Mouse (Mus musculus) small intestine, adult 2 months (tissue): ENCODE results near the gene Lgals4. TPM values are rescaled to one million over a fixed set of nuclear protein-coding genes. Genes with fewer than 3 reads are reported as not detected.

Experiments
- H3K27ac ChIP-seq: fragments of 200-500 bp; 2 replicates; pipeline ENCODE4 v1.5.1; 2012; ENCODE audit warnings: low read depth, low read length, control low read depth, inconsistent platforms; ENCODE audit not compliant: insufficient read depth
- H3K27me3 ChIP-seq: fragments of 200-500 bp; 2 replicates; pipeline ENCODE4 v1.6.1; 2012; ENCODE audit warnings: mild to moderate bottlenecking, moderate library complexity, low read length, inconsistent platforms; ENCODE audit not compliant: control insufficient read depth, insufficient read depth
- H3K36me3 ChIP-seq: fragments of 200-500 bp; 2 replicates; pipeline ENCODE4 v1.6.1; 2012; ENCODE audit warnings: mild to moderate bottlenecking, low read length, control low read depth, inconsistent platforms; ENCODE audit not compliant: control insufficient read depth, insufficient read depth
- H3K4me1 ChIP-seq: fragments of 200-500 bp; 2 replicates; pipeline ENCODE4 v1.6.1; 2012; ENCODE audit warnings: low read length, inconsistent platforms, mixed read lengths; ENCODE audit not compliant: control insufficient read depth, insufficient read depth, insufficient read length
- H3K4me3 ChIP-seq: fragments of 200-500 bp; 2 replicates; pipeline ENCODE4 v1.5.1; 2012; ENCODE audit warnings: low read depth, mild to moderate bottlenecking, control low read depth, inconsistent platforms, low read length, moderate library complexity
- CTCF ChIP-seq: fragments of 200-500 bp; IDR thresholded peaks from 2 replicates; pipeline ENCODE4 v1.5.1; 2012; ENCODE audit warnings: low read depth, mild to moderate bottlenecking, control low read depth, inconsistent platforms, low read length, moderate library complexity, mixed read lengths; ENCODE audit not compliant: insufficient replicate concordance, insufficient read length; ENCODE audit errors: extremely low read depth
- POLR2A ChIP-seq: fragments of 200-500 bp; IDR thresholded peaks from 2 replicates; pipeline ENCODE4 v1.6.1; 2012; ENCODE audit warnings: low read depth, mild to moderate bottlenecking, control low read depth, inconsistent platforms, low read length, moderate library complexity
- WGBS: fragments of 180-500 bp; shearing (Covaris S2); methylation state at CpG from one replicate; pipeline ENCODE4 v1.1.7; 2018; 5-methylcytosine and 5-hydroxymethylcytosine counted together
- polyA plus RNA-seq: library from polyadenylated mRNA; depleted of rRNA; stranded (reverse); fragments of >200 nt; gene quantifications from 2 replicates; pipeline ENCODE4 v1.2.3, GENCODE M21; 2012

The Lgals4 gene
- polyA plus RNA-seq, 1 experiment: 2,780 TPM

- WGBS: 10% methylated on average over 10 of the region's 10 CpGs
- no peaks in the 10 kb centered on the region; the same call in 1 of the 2 replicates for H3K36me3 ChIP-seq
- TF ChIP-seq POLR2A: no peak
- TF ChIP-seq CTCF: peak; percentile 20; the same call in 1 of the 2 replicates
- H3K4me3 ChIP-seq: no peak overlapping the region
- H3K27me3 ChIP-seq: no peaks in the 10 kb centered on the region
- peak overlapping the region; percentile 96 for H3K27ac ChIP-seq
- peaks cover 24% of the 10 kb centered on the region; the same call in 1 of the 2 replicates for H3K4me1 ChIP-seq
Measured at GRCm38 (mm10) chr7:28801901-28802670, 31.6 kb upstream of the Lgals4 start.

GRCm38 (mm10) chr7:28802846-28803588 lies 30.6 kb upstream of the Lgals4 start:
- Histone ChIP-seq H3K36me3 (no peaks in the 10 kb centered on the region), H3K27me3 (no peaks in the 10 kb centered on the region), H3K4me1 (peaks cover 28% of the 10 kb centered on the region; the same call in 1 of the 2 replicates), H3K4me3 (peak overlapping the region; percentile 0; the same call in 1 of the 2 replicates), H3K27ac (peak overlapping the region; percentile 96)
- TF ChIP-seq POLR2A (no peak), CTCF (no peak)
- WGBS: 7% methylated on average over 10 of the region's 10 CpGs

- no peaks in the 10 kb centered on the region for H3K27me3 ChIP-seq
- 22% methylated on average over 4 of the region's 4 CpGs for WGBS
- H3K4me3 ChIP-seq: no peak overlapping the region
- peaks cover 29% of the 10 kb centered on the region; the same call in 1 of the 2 replicates for H3K4me1 ChIP-seq
- peak overlapping the region; percentile 95 for H3K27ac ChIP-seq
- TF ChIP-seq POLR2A (no peak), CTCF (no peak)
- H3K36me3 ChIP-seq: no peaks in the 10 kb centered on the region
Measured at GRCm38 (mm10) chr7:28803756-28804155, 29.9 kb upstream of the Lgals4 start.

- H3K4me1 ChIP-seq: peaks cover 24% of the 10 kb centered on the region; the same call in 1 of the 2 replicates
- no peaks in the 10 kb centered on the region for H3K36me3 ChIP-seq
- peak; percentile 12; the same call in 1 of the 2 replicates for TF ChIP-seq CTCF
- no peak for TF ChIP-seq POLR2A
- H3K4me3 ChIP-seq: no peak overlapping the region
- no peaks in the 10 kb centered on the region for H3K27me3 ChIP-seq
- H3K27ac ChIP-seq: no peak overlapping the region
- WGBS: 60% methylated on average over 4 of the region's 4 CpGs
Measured at GRCm38 (mm10) chr7:28806869-28807268, 26.8 kb upstream of the Lgals4 start.

- Histone ChIP-seq H3K4me1 (peaks cover 20% of the 10 kb centered on the region; the same call in 1 of the 2 replicates), H3K27ac (peak overlapping the region; percentile 85), H3K4me3 (peak overlapping the region; percentile 75), H3K36me3 (peaks cover 2% of the 10 kb centered on the region; the same call in 1 of the 2 replicates), H3K27me3 (no peaks in the 10 kb centered on the region)
- no peak for TF ChIP-seq POLR2A
- no peak for TF ChIP-seq CTCF
- 41% methylated on average over 8 of the region's 8 CpGs for WGBS
Measured at GRCm38 (mm10) chr7:28807641-28808220, 25.9 kb upstream of the Lgals4 start.

- Histone ChIP-seq H3K4me1 (peaks cover 19% of the 10 kb centered on the region; the same call in 1 of the 2 replicates), H3K27ac (peak within 1 kb of the TSS; percentile 96), H3K4me3 (peak within 1 kb of the TSS; percentile 75), H3K36me3 (peaks cover 8% of the 10 kb centered on the region), H3K27me3 (no peaks in the 10 kb centered on the region)
- WGBS: 5% methylated on average over 35 of the region's 35 CpGs
- TF ChIP-seq CTCF (no peak), POLR2A (0 out of 2 replicates have a peak, but pooled peaks have one; percentile 27)
Measured at GRCm38 (mm10) chr7:28808221-28808941, 25.3 kb upstream of the Lgals4 start, which contains the start of gene Hnrnpl. TSS of gene Hnrnpl (plus strand) at chr7:28808541.
